Mouse (Mus musculus) embryonic facial prominence, embryonic 11.5 days (tissue): ENCODE results near the gene Cadm1. TPM values are rescaled to one million over a fixed set of nuclear protein-coding genes. Genes with fewer than 3 reads are reported as not detected.

Experiments used
- ATAC-seq: fragments of 200-750 bp; cut with Nextera tagmentation; replicated peaks from 2 replicates; pipeline ENCODE4 v1.8.0; 2017; ENCODE audit warnings: low read depth; ENCODE audit not compliant: insufficient number of reproducible peaks, low FRiP score, low TSS enrichment
- DNase-seq: peaks from one replicate; pipeline ENCODE4 v3.0.0-alpha.2; 2015; ENCODE audit warnings: low spot score
- H3K27ac ChIP-seq: fragments of 300-500 bp; sonication (generic); replicated peaks from 2 replicates; pipeline ENCODE4 v1.5.1; 2014; ENCODE audit warnings: mild to moderate bottlenecking, low read depth, low read length, control low read depth
- H3K27me3 ChIP-seq: fragments of 300-500 bp; sonication (generic); 2 replicates; pipeline ENCODE4 v1.6.1; 2014; ENCODE audit warnings: mild to moderate bottlenecking, low read length, moderate library complexity, mixed read lengths; ENCODE audit not compliant: control insufficient read depth, insufficient read depth
- H3K36me3 ChIP-seq: fragments of 300-500 bp; sonication (generic); replicated peaks from 2 replicates; pipeline ENCODE4 v1.6.1; 2014; ENCODE audit warnings: low read depth, mild to moderate bottlenecking, low read length, moderate library complexity, mixed read lengths; ENCODE audit not compliant: control insufficient read depth, insufficient read depth
- H3K4me1 ChIP-seq: fragments of 300-500 bp; sonication (generic); 2 replicates; pipeline ENCODE4 v1.6.1; 2014; ENCODE audit warnings: low read length, mixed read lengths; ENCODE audit not compliant: control insufficient read depth, insufficient read depth
- H3K4me2 ChIP-seq: fragments of 300-500 bp; sonication (generic); 2 replicates; pipeline ENCODE4 v1.6.1; 2014; ENCODE audit warnings: low read depth, mild to moderate bottlenecking, control low read depth, low read length, moderate library complexity
- H3K4me3 ChIP-seq: fragments of 300-500 bp; sonication (generic); 2 replicates; pipeline ENCODE4 v1.5.1; 2014; ENCODE audit warnings: low read depth, low read length, control low read depth
- H3K9ac ChIP-seq: fragments of 300-500 bp; sonication (generic); replicated peaks from 2 replicates; pipeline ENCODE4 v1.6.1; 2014; ENCODE audit warnings: mild to moderate bottlenecking, control low read depth, low read length
- H3K9me3 ChIP-seq: fragments of 300-500 bp; sonication (generic); replicated peaks from 2 replicates; pipeline ENCODE4 v1.6.1; 2016; ENCODE audit warnings: mild to moderate bottlenecking, low read length, inconsistent platforms, mixed read lengths; ENCODE audit not compliant: control insufficient read depth
- WGBS: fragments of 180-500 bp; shearing (Covaris S2); extraction: QIAGEN DNeasy Blood & Tissue Kit; methylation state at CpG from one replicate; pipeline ENCODE4 v1.1.7; 2014; 5-methylcytosine and 5-hydroxymethylcytosine counted together
- polyA plus RNA-seq: library from polyadenylated mRNA; unstranded; fragments of >200 nt; fragmentation: Nextera tagmentation; extraction: Ambion mirVana; gene quantifications from 2 replicates; pipeline ENCODE4 v1.2.1, GENCODE M21; 2014

The Cadm1 gene
- polyA plus RNA-seq, 1 experiment from 2014 or later = 99.3 TPM

DNA sequence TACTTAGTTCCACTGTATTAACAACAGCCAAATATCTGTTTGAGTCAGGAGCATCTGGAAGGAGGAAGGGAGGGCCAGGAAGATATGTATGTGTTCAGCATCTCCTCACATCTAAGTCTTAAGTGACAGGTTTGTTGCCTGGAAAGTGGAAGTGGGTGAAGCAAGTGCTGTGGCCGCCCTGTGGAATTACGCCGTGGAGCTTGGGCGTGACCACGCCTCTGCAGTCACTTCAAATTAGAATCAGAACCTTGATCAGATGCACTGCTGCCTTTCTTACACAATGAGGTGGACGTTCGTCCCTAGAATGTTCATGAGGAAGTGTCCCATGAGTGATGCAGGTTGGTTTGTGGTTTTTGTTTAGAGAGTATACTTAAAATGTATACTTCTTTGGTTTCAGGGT lies 131.6 kb downstream of the Cadm1 start:
- Histone ChIP-seq H3K27me3 (no peaks in the 10 kb centered on the region), H3K4me1 (no peaks in the 10 kb centered on the region), H3K9ac (no peak overlapping the region), H3K36me3 (no peaks in the 10 kb centered on the region), H3K4me3 (no peak overlapping the region), H3K4me2 (no peak overlapping the region), H3K9me3 (no peaks in the 10 kb centered on the region), H3K27ac (no peak overlapping the region)
- no peak for DNase-seq
- no peak for ATAC-seq
- WGBS = 79% methylated on average over 7 of the region's 7 CpGs

- no peaks in the 10 kb centered on the region for H3K4me1 ChIP-seq
- no peak overlapping the region for H3K27ac ChIP-seq
- H3K4me3 ChIP-seq = no peak overlapping the region
- 81% methylated on average over 4 of the region's 4 CpGs for WGBS
- no peak for DNase-seq
- no peak for ATAC-seq
- no peak overlapping the region for H3K9ac ChIP-seq
- no peaks in the 10 kb centered on the region for H3K36me3 ChIP-seq
- H3K27me3 ChIP-seq = no peaks in the 10 kb centered on the region
- H3K9me3 ChIP-seq = no peaks in the 10 kb centered on the region
- H3K4me2 ChIP-seq = no peak overlapping the region
Measured at GRCm38 (mm10) chr9:47669206-47669605, 139.2 kb downstream of the Cadm1 start.

DNA sequence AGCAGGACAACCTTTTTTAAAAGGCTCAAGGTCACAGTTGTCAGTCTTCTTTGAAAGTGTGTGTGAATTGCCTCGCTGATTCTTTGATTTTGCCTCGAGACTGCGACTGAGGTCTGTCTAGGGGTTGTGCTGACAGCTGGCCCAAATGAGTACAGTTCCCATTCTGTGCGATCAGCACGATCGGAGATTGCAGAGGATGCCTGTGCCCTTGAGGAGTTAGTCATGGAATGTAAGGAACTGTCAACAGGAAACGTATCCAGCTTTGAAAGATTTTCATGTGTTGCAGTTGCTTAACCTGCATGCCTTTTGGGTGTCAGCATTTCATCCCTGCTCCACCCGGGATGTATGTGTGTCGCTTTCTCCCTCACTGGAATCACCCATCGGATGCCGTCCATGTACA lies 141.6 kb downstream of the Cadm1 start:
- Histone ChIP-seq H3K4me3 (no peak overlapping the region), H3K27me3 (no peaks in the 10 kb centered on the region), H3K9me3 (no peaks in the 10 kb centered on the region), H3K36me3 (no peaks in the 10 kb centered on the region), H3K4me2 (no peak overlapping the region), H3K27ac (no peak overlapping the region), H3K9ac (no peak overlapping the region), H3K4me1 (no peaks in the 10 kb centered on the region)
- ATAC-seq (no peak), DNase-seq (no peak)
- 61% methylated on average over 11 of the region's 11 CpGs for WGBS

DNA sequence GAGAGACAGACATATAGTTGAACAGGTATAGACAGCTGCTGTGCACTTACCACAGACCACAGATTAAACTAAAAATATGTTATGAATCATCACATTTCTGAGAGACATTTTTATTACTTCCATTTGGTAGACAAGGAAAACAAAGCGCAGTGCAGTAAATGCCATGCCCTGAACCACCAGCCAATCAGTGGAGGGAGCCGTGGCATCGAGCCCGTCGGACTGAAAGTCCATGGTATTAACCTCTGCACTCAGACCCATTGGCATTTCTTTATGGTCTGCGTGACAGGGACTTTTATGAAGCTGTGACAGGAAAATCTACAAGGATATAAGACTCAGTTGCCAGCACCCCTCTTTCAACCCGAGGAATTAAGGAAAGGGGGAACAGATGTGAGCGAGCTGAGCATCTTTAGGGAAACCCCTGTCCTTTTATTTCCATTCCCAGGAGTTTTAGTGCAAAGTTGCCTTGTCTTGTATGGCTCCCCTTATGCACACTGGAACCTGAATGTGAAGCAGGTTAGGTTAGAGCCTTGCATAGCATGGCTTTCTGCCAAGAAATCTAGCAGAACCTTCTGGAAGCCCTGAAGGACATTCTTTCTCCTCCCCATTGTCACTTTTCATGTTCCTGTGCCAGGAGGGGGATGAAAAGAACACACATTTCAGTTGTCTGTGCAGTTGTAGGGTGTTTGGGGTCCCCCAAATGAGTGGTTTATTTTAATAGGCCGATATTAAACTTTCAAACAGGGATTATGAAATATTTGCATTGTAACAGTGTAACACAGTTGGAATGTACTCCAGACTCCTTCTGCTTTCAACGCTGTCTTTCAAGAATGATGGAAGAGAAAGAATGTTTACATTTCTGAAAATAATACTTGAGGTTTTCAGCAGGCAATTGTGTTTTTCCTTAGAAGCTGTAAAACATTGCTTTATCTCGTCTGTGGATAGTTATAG lies 145.1 kb downstream of the Cadm1 start:
- H3K27ac ChIP-seq = no peak overlapping the region

GRCm38 (mm10) chr9:47686881-47687280 lies 156.9 kb downstream of the Cadm1 start:
- 72% methylated on average over 2 of the region's 2 CpGs for WGBS
- Histone ChIP-seq H3K4me1 (peaks cover 3% of the 10 kb centered on the region; the same call in 1 of the 2 replicates), H3K4me3 (no peak overlapping the region), H3K9ac (no peak overlapping the region), H3K9me3 (no peaks in the 10 kb centered on the region), H3K4me2 (no peak overlapping the region), H3K36me3 (no peaks in the 10 kb centered on the region), H3K27ac (no peak overlapping the region), H3K27me3 (no peaks in the 10 kb centered on the region)
- DNase-seq = no peak
- no peak for ATAC-seq

More for the DNA sequence above, 145.1 kb downstream of the Cadm1 start:
- no peaks in the 10 kb centered on the region for H3K36me3 ChIP-seq
- no peaks in the 10 kb centered on the region for H3K4me1 ChIP-seq
- 76% methylated on average over 11 of the region's 11 CpGs for WGBS
- ATAC-seq (no peak), DNase-seq (no peak)
- H3K4me3 ChIP-seq = no peak overlapping the region
- H3K27me3 ChIP-seq = no peaks in the 10 kb centered on the region
- H3K4me2 ChIP-seq = no peak overlapping the region
- no peaks in the 10 kb centered on the region for H3K9me3 ChIP-seq
- no peak overlapping the region for H3K9ac ChIP-seq

- DNase-seq = no peak
- H3K27ac ChIP-seq = no peak overlapping the region
- WGBS = 89% methylated on average over 5 of the region's 5 CpGs
- no peaks in the 10 kb centered on the region for H3K9me3 ChIP-seq
- no peaks in the 10 kb centered on the region for H3K27me3 ChIP-seq
- H3K4me2 ChIP-seq = no peak overlapping the region
- no peak overlapping the region for H3K4me3 ChIP-seq
- peaks cover 3% of the 10 kb centered on the region; the same call in 1 of the 2 replicates for H3K4me1 ChIP-seq
- H3K36me3 ChIP-seq = no peaks in the 10 kb centered on the region
- no peak overlapping the region for H3K9ac ChIP-seq
- ATAC-seq = no peak
Measured at GRCm38 (mm10) chr9:47687604-47688003, 157.6 kb downstream of the Cadm1 start.

- Histone ChIP-seq H3K27ac (no peak overlapping the region), H3K4me2 (no peak overlapping the region), H3K36me3 (no peaks in the 10 kb centered on the region), H3K4me1 (no peaks in the 10 kb centered on the region), H3K9me3 (no peaks in the 10 kb centered on the region), H3K4me3 (no peak overlapping the region), H3K9ac (no peak overlapping the region), H3K27me3 (no peaks in the 10 kb centered on the region)
- no peak for DNase-seq
- 46% methylated on average over 10 of the region's 10 CpGs for WGBS
- ATAC-seq = no peak
Measured at GRCm38 (mm10) chr9:47688297-47688696, 158.3 kb downstream of the Cadm1 start.

DNA sequence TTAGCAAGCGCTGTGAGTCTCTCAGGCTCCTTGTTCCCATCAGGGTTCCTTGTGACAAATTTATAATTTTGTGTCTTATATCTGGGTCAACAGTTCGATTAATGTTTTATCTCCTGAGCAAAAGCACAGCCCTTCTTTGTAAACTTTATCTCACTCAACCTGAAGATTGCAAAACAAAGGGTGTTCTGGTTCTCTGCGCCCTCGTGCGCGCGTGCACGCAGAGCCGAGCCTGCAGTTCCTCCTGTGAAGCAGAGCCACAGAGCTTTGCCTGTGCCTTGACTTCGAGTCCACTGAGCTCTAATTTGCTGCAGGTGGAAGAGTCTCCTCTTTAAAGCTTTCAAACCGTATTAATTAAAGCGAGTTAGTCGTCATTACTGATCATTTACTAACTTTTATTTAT lies 162.9 kb downstream of the Cadm1 start:
- Histone ChIP-seq H3K9ac (no peak overlapping the region), H3K36me3 (no peaks in the 10 kb centered on the region), H3K9me3 (no peaks in the 10 kb centered on the region), H3K4me3 (no peak overlapping the region), H3K4me2 (no peak overlapping the region), H3K27ac (no peak overlapping the region), H3K27me3 (no peaks in the 10 kb centered on the region), H3K4me1 (no peaks in the 10 kb centered on the region)
- ATAC-seq = no peak
- DNase-seq = no peak
- 62% methylated on average over 13 of the region's 13 CpGs for WGBS
